Mouse (Mus musculus): ENCODE measurements at regions not wholly inside any gene's neighbourhood (a gene's known extent, or its start where the extent isn't known, plus 50 kb on each side); places are given as distances from the start of the nearest gene placed in this dataset.

DNA sequence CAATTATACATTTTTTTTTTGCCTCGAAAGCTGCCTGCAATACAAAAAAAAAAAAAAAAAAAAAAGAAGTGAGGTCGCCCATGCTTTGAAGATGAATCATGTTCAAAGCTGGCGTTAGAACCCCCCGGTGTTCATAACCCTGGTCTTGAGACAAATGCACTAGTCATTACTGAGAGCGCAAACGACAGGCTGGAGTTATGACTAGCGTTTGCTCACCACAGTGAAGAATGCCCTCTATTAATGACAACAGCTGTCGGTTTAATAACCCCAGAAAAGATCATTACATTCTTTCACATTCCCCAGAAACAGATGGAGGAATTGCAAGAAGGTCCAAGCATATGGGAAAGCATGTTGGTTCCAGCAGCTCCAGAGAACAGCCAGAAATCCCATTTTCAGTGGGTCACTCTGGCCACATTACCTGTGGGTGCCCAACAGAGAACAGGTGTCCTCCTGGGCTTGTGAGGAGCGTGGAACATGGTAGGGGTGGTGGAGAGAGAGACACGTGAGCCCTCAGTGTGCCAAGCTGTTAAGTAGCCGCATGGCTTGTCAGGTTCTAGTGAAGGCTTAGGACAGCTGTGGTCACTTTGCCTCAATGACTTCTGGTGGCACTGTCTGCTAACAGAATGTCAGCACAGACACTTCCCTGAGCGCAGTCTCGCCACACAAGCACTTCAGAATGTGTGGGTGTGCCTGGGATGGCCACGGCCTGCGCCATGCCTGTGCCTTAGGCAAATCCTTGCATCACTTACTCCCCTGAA, 60.4 kb downstream of the Aipl1 start:
- no peak for DNase-seq (ENCODE audit: low read depth, low spot score)

DNA sequence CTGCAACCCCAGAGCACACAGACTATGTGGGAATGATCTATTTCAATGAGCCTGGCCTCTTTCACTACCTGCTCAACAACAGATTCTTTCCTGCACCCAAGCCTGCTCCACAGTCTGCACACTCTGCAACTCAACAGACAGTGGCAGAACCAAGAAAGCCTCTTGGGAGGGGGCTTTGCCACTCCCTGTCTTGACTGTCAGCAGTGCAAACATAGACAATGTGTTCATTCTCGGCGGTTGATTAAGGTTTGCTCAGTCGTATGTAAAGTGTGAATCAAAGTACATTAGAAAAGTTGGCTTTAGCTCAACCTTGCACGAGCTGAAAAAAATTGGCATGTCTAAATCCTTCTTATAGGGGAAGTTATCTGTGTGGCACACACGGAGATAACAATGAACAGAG, 66.0 kb downstream of the Aipl1 start:
- no peak for DNase-seq (ENCODE audit: low read depth, low spot score)

DNA sequence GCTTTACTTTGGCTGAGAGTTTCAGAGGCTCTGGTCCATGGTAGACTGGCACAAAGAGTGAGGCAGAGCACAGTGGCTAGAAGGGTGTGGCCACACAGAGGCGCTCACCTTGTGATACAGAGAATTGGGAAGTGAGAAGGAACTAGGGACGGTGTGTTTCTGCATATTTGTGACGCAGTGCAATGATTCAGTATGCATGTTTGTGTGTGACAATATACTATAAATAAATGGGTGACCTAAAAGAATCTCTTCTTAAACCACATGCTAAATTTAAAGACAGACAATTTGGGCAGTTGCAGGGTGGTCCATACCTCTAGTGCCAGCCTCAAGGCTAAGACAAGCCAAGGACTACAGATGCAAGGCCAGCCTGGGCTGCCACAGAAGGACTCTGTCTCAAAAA, 75.0 kb downstream of the Aipl1 start:
- no peak for DNase-seq (ENCODE audit: low read depth, low spot score)

DNA sequence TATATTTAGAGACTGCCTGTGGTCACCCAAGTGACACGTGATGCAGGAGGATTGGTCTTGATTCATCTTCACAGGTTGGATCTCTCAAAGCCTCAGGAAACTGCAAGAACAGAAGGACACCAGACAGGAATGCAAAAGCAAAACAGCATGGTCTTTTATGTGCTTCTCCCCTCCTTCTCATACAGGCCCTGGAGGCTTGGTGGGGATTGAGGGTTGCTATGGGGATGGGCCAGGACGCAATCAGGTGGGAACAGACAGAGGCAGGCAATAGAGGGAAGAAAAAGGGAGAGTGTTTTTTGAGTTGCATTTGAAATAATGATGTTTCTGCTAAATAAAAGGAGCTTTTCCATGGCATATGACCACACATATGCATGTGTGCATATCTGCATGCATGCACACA, 84.8 kb downstream of the Aipl1 start:
- no peak for DNase-seq (ENCODE audit: low read depth, low spot score)

DNA sequence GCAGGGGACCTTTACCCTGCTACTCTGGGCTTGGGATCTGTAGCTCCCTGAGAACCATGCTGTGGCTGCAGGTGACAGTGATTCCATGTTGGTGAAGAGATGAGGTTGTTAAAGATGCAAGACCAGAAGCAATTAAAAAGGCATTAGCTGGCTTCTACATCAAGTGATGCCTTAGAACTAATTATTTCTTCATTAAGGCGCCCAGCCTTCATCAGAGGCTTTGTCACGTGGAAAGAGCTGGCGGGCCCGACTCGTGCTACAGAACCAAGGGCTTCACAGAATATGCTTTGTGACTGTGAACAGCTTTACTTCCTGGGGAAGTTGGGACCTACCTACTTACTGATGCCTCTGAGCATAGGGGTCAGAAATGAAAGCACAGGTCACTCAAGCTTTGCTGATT, 90.1 kb downstream of the Aipl1 start:
- no peak for DNase-seq (ENCODE audit: low read depth, low spot score)

DNA sequence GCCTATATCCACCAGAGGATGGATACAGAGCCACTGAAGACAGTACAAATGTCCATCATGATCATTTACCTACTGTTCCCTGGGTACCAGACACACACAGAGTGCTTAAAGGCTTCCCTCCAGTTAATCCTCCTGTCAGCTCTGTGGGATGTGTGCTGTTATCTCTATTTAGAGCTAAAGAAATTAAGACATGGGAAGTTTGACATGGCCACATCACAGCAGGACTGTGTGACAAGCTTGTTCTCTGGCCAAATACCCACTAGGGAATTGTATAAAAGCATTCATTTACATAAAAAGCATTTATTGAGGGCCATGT, 92.3 kb downstream of the Aipl1 start:
- no peak for DNase-seq (ENCODE audit: low read depth, low spot score)

DNA sequence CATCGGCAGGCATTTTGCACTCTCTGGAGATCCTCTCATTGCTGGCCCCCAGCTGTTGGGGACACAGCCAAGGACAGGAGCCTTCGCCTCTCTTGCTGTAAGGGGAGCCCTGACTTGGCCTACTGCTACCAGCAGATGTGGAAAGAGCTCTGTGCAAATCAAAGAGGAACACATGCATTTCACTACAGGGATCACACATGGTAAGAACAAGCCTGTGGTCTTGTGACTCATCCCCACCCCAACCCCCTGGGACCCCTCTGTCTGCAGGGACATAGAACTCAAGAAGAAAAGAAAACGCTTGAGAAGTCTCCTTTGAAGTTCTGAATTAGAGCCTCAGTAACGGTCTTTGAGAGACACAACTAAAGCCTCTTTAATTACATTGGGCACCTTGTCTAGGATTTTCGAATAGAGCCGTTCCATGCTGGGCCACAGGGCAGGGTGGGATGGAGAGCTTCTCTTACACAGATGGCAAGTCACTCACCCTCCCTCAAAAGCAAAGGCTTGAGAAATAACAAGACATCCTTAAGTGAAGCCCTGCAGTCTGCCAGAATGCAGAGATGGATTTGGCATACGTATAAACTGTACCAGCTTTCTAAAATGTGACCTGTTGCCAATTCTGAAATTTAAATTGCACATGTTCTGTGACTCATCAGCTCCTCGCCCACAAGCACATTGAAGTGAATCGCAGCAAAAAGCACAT, 92.8 kb downstream of the Aipl1 start:
- no peak for DNase-seq (ENCODE audit: low read depth, low spot score)

DNA sequence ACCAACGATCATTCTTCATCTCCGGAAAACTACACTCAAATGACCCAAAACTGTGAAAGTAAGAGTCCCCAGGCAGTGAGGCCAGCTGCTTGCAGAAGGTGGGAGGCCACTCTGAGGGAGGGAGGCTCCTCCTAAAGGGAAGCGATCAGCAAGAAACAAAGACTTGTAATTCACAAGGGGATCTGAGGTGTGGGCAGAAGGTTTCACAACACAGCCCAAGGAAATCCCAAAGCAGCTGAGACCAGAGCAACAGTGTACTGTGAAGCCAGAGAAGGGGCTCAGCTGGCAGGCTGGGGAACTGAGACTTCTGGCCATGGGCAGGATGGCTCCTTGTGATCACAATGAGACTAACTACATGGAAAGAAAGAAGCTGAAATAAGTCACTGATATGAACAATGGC, 93.8 kb downstream of the Aipl1 start:
- no peak for DNase-seq (ENCODE audit: low read depth, low spot score)

DNA sequence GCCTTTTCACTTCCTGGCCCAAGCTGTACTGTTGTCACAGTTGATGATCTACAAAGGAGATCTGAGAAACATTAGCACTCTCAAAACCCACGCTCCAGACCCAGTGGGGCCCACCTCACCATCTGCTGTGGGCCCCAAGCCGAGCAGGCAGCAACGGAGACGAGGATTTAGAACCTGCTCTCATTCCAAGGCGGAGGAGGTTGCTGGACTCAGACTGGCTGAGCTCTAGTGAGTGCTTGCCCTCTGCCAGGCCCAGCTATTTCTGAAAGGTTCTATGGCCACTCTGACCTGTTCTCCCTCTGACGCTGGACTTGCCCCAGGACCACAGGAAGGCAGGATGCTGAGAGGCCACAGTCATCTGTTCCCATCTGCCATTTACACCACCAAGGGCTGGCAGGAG, 98.2 kb downstream of the Aipl1 start:
- DNase-seq (ENCODE audit: low read depth, low spot score) = no peak

DNA sequence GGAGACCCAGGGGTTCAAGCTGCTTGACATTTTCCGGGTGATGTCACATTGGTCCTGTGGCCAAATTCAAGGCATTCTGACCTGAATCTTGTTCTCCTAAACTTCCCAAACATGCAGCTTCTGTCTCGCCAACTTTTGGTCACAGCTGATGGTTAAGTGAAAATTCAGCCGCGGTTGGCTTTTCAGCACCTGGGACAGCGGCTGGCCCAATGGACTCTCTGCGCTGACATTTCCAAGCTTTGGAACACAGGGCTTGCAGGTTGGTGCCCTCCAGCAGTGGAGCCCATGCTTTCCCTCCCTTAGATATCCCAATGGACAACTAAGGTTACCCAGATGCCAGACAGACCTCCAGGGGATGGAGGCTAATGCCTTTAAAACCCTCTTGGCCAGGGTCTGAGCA, 100.2 kb downstream of the Aipl1 start:
- DNase-seq (ENCODE audit: low read depth, low spot score) = peak; percentile 32

DNA sequence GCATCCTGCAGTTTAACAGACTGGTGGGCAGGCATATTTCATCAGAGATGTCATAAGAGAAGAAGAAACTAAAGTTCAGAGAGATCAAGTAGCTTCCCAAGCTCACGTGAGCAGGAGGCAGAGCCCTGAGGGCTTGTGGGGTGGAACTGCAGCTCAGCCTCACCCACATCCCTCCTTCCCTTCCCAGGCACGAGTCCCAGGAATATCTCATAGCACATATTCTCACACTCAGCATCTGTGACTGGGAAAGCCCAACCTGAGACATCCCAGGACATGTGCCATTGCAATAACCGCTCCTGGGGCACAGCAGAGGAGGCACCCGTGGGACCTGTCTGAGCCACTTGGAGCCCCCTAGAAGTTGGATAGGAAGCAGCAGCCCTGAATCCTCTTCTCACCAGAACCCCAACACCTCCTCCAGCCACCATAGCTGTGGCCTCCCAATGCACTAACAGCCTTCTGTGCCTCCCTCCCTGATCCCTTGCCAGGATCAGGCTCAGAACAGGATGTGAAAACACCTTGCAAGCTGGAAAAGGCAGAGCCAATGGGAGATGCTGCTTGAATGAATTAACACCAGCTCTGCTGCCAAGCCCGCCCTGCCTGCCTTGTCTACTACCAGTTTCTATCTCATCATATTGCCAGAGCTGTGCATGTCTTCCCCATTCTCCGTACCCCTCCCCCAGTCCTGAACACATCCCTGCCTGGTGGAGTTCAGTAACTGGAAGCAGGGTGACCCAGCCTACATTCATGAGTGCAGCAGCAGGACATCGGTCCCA, 107.4 kb downstream of the Aipl1 start:
- no peak for DNase-seq (ENCODE audit: low read depth, low spot score)

DNA sequence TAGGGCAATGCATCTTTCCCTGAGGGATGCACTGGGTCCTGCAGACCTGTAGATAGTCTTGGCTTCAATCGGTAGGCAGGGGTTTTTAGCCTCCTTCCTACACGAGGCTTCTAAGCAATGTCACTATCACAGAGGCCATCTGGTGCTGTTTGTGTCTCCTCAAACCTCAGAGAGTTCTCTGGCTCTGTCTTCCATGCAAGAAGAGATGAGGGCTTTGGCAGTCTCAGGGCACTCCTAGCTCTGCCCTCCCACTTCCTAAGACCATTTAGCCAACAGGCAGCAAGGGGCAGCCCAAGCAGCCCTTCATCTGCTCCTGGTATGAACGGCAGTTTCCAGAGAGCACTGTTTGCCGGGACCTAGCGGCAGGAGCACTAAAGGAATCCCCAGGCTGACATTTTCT, 122.6 kb downstream of the Aipl1 start:
- DNase-seq (ENCODE audit: low read depth, low spot score) = no peak

DNA sequence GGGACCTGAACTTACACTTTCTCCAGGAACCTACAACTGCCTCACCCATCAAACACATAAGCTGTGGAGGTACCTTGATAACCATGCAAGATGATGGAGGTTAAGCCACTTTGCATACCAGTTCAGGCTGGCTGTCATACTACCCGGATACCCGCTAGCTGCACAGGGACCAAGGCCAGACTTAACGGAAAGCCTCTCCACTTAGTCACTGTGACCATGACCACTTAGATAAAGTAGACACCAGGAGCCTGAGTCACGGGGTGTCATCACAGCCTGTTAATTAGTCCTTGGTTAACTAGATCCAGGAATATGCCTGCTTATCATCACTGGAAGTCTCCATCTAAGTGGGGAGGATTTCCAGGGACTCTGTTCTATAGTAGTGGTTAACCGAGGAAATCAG, 124.7 kb downstream of the Aipl1 start:
- no peak for DNase-seq (ENCODE audit: low read depth, low spot score)

DNA sequence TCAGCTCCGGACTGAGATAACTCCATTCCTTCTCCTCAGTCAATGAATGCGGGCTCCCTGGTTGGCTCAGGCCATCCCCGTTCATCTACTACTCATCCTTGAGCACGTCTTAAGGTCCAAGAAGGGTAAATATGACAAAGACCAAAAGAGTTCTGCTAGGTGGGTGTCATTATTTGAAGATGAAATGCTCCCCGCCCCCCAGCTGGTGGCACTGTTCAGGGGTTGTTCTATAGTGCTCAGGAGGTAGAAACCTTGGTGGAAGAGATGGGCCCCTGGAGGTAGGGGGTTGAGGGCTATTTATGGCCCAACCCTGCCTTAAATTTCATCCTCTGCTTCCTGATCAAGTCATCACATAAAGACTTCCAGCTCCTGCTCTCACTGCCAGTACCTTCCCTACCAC, 126.0 kb downstream of the Aipl1 start:
- DNase-seq (ENCODE audit: low read depth, low spot score) = no peak

DNA sequence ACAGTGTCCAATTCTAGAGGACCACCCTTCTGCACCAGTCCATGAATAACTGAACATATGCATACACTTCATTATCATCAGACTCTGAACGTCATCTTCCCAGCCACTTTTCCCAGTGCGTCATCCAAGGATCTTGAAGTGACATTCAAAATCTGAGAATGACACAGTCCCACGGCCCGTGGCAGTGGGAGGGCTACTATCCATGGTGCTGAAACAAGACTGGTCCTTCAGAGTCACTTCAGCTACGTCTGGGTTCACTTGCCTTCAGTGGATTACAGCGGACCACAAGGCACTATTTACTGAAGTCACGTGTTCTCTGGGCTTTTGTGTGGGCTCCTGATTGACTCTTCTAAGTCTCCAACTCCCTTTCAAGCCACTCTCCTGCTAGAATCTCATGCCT, 128.7 kb downstream of the Aipl1 start:
- DNase-seq (ENCODE audit: low read depth, low spot score) = peak; percentile 18

DNA sequence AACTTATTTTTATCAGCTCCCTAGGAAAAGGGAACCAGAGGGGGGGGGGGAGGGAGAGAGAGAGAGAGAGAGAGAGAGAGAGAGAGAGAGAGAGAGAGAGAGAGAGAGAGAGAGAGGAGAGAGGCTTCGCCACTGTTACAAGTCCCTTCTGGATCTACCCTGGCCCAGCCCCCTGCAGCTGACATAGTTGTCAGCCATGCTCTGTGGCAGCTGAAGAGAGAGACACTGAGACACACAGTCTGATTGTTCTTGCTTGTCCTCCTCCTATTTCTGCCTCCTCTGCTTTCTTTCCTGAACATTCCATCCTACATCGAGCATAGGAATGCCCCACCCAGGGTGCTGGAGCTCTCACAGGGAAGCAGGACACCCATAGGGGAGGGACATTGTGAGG, 134.3 kb downstream of the Aipl1 start:
- no peak for DNase-seq (ENCODE audit: low read depth, low spot score)

DNA sequence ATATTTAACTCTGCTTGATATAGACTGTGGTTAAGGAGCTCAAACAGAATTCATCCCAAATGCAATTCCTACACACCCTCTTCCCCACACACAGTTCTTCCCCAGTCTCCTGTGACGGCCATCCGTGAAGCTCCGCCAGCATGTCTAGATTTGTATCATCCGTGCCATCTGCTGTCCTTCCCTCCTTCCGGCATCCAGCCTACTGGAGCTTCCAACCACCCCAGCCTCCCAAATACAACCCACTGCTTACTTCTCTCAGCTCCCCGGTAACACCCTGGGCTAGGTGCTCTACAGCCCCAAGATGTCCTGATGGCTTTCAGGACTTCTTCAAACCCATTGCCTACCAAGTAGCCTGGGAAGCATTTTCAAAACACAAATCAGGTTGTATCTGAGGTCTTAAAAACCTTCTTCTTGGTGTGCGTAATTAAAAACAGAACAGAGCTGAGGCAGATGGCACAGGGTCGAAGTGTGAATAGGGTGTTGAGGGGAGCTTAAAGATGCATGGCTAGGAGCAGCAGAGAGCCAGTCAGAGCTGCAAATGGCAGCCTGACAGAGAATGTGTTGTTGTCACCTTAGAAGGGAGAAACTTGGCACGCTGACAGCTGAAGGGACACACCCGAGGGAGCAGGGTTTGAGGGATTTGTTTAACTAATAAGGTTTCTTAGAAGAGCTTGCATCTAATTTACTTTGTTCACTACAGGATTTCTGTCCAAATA, 134.8 kb downstream of the Aipl1 start:
- no peak for DNase-seq (ENCODE audit: low read depth, low spot score)

DNA sequence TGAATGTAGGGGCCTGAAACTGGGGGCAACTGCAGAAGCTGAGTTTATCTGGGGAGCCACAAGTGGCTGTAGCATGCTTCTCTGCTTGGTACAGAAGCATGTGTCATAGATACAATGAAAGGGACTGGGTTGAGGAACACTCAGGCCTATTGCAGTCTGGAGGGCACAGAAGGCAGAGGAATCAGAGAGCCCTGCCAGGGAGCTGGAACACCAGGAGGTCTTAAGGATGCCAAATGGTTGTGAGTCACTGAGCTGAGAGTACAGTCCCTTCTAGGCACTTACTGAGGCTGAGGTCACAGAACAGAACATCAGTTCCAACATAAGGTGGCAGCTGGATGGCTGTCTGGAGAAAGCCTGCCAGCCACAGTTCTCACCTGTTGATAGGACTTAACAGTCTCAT, 136.5 kb downstream of the Aipl1 start:
- DNase-seq (ENCODE audit: low read depth, low spot score) = no peak

DNA sequence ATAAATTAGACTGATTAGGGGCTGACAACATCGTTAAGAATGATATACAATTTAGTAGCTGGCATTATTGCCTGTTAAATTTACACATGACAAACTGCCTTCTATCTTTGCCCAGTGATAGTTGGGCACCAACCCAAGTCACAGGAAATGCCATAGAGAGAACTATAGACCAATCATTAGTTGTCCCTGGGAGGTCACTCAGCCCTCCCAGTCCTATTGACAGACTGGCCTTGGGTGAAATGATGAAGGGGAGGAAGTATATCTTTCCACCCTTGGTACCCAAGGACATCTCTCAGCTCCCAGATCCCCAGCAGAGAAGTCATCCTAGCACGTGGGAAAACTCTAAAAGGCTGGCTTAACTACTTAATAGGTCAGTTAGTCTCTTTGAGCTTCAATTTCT, 139.8 kb downstream of the Aipl1 start:
- DNase-seq (ENCODE audit: low read depth, low spot score) = no peak

DNA sequence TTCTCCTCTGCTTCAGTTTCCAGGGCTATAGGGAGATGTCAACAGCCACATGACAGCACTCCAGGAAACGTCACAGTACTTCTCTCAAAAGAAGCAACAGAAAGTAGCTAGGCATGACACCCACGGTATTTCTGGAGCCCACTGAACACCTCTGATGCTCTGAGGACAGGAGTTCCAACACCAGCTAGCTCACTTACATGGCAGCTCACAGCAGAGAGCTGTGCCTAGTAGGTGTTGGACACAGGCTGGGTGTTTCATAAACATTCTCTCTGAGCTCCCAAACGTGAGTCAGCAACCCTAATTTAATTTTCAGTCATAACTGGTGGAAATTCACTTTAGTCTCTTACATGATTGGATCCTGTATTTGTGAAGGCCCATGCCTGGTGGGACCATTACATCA, 140.2 kb downstream of the Aipl1 start:
- DNase-seq (ENCODE audit: low read depth, low spot score) = no peak

DNA sequence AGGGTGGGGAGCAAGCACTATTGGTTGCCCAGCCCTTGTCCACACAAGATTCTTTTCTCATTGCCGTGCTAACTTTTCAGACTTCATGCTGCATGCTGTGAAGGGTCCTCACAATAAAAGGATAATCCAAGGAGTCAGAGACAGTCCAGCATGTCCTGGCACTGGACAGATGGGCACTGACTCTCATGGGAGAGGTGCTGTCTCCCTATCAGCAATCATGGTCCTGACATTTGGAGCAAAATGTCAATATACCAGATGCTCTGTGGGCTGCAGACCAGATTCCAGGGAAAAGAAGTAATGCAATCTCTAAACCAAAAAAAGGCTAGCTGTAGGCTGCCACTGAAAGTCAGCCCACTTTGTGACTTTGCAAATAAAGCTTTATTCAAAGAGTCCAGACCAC, 141.5 kb downstream of the Wscd1 start:
- no peak for DNase-seq (ENCODE audit: low read depth, low spot score)

DNA sequence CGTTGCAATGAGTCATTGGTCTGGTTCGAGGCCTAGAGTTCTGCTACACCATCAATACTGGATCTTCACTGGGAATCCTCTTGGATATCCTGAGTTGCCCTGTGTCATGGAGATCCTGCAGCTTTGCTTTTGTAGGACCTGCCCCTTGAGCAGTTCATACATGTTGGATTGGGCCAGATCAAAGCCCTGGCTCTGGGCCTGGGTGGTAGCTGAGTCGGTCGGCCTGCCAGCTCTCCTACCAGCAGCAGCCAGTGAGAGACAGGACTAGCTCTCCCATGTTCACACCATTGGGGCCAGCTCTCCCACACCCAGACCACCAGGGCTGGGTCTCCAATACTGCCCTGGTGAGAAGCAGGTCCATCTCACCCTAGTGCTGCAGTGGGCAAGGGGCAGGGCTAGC, 139.4 kb downstream of the Wscd1 start:
- DNase-seq (ENCODE audit: low read depth, low spot score) = no peak

All from R1 (cell line).